Mouse (Mus musculus): Measurements from ENCODE around the gene Jarid2.
A peak's percentile ranks its signal among the peaks of the same experiment; 100 is the strongest.

DNA sequence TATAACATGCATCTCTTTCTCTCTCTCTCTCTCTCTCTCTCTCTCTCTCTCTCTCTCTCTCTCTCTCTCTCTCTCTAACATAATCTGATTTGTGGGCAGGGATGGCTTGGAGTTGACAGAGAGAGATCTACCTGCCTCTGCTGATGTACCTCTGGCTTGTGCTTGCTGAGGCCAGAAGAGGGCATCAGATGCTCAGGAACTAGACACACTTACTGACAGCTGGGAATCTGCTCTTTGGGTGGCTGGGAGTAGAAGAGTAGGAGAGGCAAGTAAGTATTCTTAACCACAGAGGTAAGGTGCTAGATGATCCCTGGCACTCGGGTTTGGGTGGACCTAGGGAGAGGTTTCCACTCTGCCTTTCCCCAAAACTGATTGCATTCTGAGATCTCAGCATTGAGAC is 29.5 kb downstream of the Jarid2 start:
- TF ChIP-seq CTCF (IDR thresholded peaks at IDR 0.05), result peak; percentile 60
- no peak for TF ChIP-seq EP300 (IDR thresholded peaks at IDR 0.05)

Data from lung, postnatal 0 days (tissue).